Mouse (Mus musculus): ENCODE measurements around the gene 4632433K11Rik.

DNA sequence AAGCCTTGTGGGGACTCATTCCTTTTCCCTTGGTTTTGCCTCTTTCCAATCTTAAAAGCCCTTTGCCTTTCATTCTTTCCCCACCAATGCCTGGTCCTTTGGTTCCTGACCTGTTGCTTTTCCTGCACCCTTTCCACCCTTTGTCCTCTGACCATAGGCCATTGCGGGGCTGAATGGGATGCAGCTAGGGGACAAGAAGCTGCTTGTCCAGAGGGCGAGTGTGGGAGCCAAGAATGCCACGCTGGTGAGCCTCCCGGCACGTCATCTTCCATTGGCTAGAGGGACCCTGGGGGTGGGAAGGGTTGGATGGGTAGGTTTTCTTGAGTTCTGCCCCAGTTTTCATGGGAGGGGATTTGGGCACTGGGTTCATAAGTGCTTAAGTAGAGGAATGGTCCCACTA is 41.1 kb downstream of the 4632433K11Rik start:
- TF ChIP-seq MAX (IDR thresholded peaks at IDR 0.05; ENCODE audit: low read depth) (no peak), E2F4 (IDR thresholded peaks at IDR 0.05; ENCODE audit: insufficient read depth) (no peak), POLR2A (IDR thresholded peaks at IDR 0.05; ENCODE audit: insufficient read length, low read depth) (no peak), USF1 (IDR thresholded peaks at IDR 0.05; ENCODE audit: low read depth) (no peak), TCF12 (IDR thresholded peaks at IDR 0.05; ENCODE audit: insufficient read depth, poor library complexity, severe bottlenecking) (no peak), POLR2AphosphoS2 (IDR thresholded peaks at IDR 0.05; ENCODE audit: insufficient read length, low read depth) (no peak), MYOD1 (IDR thresholded peaks at IDR 0.05; ENCODE audit: control insufficient read depth in 1 of 3, insufficient read length in 2 of 3, low read depth in 2 of 3) (no peak)
